Mouse (Mus musculus) lung, postnatal 4 days (tissue): ENCODE data around the gene Tbc1d1.

ENCODE experiments used
- DNase-seq, 2 experiments: peaks; one replicate each; pipeline ENCODE4 v3.0.0; 2021

Tbc1d1 gene

DNA sequence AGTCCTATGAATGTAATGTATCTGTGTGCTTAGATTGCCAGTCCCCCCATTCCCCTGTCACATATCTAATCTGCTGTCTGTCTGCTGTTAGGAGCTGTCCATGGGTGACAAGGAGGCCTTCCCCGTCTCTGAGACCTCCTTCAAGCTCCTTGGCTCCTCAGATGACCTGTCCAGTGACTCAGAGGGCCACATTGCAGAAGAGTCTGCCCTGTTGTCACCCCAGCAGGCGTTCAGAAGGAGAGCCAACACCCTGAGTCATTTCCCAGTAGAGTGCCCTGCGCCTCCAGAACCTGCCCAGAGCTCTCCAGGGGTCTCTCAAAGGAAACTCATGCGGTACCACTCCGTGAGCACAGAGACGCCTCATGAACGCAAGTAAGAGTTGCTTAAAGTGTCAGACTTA is 125.6 kb downstream of the Tbc1d1 start:
- DNase-seq = no peak

DNA sequence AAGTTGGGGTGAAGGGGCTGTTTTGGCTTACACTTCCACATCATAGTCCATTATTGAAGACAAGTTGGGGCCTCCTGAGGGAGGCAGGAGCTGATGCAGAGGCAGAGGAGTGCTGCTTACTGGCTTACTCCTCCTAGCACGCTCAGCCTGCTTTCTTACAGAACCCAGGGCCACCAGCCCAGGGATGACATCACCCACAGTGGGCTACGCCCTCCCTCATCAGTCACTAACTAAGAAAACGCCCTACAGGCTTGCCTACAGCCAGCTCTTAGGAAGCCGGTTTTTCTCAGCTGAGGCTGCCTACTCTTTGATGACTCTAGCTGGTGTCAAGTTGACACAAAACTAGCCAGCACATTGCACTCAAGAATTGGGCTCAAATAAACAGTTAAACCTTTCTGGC is 126.5 kb downstream of the Tbc1d1 start:
- no peak for DNase-seq

DNA sequence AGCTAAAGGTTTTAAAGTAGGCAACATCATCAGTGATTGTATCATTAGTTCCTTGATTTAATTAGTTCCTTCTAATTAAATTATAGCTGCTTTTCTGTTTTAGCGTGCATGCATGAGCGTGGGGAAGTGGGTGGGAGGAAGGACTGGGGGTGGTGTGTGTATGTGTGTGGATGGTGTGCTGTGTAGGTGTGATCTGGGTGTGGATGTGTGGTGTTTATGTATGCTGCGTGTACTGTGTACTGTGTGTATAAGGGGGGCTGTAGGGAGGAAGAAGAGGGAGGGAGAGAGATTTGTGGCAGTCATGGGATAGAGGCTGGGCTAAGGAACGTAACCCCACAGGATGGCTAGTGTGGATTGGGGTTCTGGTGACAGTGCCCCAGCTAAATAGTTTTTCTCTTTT is 129.2 kb downstream of the Tbc1d1 start:
- DNase-seq = no peak

DNA sequence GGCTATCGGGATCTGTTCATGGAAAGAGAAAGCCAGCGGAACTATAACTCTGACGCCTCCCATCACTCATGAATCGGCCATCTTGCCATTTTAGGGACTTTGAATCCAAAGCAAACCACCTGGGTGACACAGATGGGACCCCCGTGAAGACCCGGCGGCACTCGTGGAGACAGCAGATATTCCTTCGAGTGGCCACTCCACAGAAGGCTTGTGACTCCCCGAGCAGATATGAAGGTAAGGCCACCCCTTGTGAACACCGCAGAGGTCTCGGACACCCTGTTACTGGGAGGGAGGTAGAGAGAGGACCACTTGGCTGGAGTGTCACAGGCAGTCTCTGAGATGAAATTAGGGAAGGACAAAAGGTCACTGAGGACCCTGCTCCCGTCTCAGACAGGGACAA is 129.7 kb downstream of the Tbc1d1 start:
- DNase-seq = no peak

DNA sequence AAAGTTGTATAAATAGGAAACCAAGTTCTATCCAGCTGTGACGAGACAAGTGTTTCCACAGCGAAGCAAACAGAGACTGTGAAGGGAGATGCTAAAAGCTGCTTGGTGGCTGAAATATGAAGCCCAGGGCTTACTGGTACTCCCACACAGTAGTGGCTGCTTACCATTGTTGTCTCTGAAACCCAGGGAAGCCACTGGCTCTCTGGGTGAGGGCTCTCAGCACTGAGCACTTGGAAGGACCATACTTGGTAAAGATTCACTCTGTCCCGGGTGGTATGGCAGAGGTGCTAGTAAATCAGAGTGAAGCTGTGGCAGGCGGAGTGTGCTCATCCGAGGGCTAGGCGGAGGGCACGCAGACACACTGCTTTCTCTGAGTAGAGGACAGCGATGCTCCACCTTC is 131.2 kb downstream of the Tbc1d1 start:
- no peak for DNase-seq

DNA sequence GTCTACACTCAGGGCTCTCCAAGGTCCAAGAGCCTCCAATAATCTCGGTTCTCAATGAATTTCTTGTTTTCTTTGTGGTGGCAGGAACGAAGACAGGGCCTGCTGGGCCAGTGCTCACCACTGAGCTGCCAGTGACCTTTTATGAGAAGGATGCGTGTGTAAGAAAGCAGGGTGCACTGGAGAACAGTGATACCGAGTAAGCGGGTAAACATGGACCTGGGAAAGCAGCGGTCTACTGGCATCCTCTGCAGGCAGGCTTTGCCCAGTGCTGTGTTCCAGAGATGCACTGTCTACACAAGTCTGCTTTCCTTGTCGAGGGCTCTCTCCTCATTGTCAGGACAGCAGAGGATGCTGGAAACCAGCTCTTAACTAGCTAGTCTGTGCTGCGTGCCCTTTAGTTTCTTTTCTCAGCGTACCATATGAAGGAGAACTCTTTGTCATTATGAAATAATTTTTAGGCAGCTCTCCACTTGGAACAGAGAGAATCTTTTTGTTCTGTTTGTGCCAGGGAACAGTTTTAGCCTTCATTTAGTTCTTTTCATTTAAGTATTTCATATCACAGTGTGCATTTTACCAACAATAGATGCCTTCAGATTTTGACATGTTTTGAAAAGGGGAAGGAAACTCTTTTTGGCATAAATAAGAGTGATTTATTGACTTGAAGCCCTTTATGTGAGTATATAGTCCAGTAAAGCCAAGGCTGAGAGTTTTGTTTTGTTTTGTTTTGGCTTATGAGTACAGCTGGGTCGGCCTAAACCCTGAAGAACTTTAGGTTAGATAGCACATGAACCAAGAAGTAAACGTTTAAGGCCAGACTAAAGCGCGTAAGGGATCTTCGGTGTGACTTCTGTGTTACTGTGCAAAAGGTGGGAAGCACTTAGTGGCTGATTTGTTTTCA is 132.2 kb downstream of the Tbc1d1 start:
- no peak for DNase-seq

DNA sequence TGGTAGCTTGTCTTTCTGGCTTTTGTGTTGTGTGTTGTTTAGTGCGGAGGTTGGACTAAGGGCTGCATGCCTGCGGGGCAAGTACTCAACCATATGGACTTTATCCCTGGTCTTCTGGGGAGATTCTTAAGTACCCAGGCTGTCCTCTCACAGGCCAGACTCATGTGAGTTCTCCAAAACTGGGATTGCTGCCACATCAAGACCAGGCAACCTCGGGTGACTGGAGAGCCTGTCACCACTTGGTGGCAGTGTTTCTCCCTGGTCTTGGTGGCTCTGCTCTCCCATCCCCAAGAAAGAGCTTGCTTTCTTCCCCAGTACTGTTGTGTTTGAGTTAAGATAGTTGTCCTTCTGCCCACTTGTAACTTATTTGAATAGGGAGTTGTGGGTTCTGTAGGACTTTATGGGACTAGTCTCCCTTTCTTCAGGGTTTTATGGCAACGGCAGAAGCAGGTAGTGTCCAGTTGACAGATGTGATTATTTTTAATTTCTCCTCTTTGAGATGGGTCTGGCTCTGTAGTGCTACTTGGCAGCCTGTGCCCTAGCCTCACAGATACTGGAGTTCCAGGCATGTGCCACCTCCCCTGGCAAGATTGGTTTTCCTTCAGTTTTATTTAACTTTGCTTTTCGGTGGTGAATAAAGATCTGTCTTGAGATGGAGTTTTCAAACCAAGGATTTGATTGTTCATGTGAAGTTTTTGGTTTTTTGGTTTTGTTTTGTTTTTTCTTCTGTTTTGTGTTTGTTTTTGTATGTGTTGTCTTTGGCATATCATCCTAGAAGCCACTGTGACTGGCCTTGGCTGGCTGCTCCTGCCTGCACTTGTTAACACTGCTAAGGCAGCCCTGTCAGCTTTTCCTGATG is 133.3 kb downstream of the Tbc1d1 start:
- peak; percentile 88 to 90 for DNase-seq

DNA sequence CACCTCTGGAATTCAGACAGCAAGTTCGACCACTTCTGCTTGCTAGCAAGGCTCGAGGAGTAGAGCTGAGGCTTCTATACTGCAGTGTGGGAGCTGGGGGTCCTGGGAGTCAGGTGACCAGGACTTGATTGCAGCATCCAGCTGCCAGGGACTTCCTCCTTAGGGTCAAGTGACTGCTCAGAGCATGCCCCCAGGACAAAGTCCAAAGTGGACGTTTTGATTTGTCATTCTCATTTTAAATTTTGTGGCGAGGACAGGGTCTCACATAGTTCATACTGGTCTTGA is 133.9 kb downstream of the Tbc1d1 start:
- DNase-seq = no peak

DNA sequence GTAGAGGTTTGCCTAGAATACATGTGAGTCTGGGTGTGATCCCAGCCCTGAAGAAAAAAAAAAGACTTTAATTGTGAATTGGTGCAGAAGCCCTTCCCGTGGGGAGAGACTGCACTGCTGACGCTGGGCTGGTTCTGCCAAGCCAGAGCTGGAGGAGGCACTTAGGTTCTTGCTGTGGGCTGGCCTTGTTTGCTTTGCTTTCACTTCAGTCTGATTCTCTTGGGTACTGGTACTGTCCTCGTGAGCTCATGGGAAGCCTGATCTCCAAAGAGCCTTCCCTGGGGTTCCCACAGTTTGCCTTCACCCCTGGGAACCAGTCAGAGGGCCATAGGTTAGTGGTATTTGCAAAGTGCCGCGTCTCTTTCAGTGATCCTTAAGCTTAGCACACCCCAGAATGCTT is 135.6 kb downstream of the Tbc1d1 start:
- DNase-seq = peak in 1 of 2 experiments; percentile 45

DNA sequence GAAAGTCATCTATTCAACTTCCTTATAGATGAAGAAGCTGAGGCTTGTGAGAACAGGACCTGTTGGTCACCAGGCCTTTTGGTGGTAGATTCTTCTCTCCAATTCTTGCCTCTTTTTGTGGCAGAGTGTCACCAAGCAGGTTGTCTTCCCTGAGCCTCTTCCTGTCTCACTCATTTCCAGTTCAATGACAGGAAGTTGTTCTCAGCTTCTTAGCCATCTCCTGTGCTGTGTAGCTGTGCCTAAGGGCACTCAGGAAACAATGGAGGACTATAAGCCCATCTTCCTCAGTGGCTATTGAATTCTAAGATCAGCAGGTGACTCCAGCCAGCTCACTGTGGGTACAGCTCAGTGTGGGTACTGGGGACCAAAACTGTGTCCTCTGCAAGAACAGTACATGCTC is 139.5 kb downstream of the Tbc1d1 start:
- DNase-seq = no peak

DNA sequence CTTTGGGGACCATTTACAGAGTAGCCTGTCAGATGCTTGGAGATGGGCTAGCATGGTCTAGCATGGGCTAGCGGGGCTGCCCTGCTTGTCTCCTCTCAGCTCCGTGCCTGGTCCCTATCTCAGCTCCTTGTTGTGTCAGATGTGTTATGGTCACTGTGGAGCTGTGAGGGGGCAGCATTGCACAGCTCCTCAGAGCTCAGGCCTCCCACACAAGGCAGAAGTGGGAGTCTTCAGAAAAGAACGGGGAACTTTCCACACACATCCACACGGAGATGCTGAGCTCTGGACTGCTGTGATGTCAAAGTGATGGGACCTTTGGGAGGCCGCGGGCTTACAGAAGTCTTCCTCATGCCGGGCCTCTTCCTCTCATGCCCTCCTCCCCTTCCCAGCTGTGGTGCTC is 140.2 kb downstream of the Tbc1d1 start:
- no peak for DNase-seq

DNA sequence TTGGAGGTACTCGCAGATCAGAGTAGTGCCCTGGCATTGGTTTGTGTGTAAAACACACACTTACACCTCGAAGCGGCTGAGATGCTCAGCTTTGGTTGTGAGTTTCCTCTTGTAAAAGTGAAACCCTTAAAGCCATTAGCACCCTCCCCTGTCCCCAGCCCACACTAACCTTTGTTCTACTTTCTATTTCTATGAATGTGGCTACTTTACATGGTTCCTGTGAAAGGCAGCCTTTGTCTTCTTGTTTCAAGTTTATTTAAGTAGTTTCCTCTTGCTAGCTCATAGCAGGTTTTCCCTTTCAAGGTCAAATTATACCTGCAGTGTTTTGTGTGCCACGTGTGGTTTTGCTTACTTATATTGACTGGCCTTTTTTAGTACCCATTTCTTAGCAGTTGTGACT is 141.0 kb downstream of the Tbc1d1 start:
- DNase-seq = no peak

DNA sequence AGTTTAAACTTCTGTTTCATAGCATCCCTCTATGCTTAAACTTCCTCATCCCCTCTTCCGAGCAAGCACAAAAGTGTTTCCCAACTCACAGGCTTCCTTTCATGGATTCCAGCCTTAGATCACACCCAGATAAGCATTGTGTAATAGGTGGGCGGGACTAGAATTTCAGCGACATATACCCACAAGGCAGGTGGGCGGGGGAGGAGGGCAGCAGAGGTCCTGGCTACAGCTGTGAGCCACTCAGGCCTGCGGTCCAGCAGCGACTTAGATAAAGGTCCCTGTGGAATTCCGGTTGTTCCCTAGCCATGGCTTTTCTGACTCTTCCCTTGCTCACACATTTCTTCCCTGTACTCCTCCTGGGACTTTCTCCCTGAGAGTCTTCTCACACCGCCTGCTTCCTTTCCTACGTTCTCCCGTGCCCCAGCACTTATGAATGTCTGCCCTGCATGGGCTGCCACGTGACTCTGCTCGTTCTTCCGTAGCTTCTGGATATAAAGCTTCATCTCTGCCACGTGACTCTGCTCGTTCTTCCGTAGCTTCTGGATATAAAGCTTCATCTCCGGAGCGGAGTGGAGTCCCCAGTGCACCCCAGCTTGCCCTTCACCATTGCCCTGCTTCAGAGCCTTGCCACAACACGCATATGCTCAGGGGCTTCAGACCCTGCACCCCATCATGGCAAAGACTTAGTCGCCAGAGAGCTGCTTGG is 142.4 kb downstream of the Tbc1d1 start:
- DNase-seq = peak; percentile 74 to 76

DNA sequence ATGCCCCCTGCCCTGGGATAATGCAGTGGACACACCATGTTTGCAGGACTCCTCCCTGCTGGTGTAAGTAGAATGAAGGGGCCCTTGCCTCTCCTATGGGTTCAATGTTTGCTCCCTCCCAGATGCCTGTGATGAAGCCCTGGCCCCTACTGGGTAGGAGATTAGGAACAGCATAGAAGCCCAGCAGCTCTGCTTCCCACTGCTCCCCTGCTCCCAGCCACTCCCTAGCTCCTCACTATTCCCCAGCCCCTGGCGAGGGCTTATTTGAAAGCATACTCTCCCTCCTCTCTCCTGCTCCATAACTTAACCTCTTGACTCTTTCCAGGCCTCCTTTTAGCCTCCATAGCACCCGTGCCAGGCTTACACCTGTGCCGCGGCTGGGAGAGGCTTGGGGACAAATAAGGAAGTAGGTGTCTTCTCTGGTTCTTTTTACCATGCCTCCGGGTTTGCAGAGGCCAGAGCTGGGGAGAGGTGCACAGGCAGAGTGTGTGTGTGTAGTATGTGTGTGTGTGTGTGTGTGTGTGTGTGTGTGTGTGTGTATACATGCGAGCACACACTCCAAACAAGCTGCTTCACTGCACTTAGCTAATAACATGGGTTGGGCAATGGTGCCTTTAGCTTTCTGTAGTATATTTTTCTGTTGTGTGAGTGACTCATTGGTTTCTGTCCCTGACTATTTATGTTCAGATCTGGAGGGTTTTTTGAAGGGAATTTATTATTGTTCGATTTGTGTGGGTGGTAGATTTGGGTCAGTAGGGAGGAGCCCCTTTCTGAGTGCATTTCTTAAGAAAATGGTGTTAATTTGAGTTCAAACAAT is 143.6 kb downstream of the Tbc1d1 start:
- no peak for DNase-seq

DNA sequence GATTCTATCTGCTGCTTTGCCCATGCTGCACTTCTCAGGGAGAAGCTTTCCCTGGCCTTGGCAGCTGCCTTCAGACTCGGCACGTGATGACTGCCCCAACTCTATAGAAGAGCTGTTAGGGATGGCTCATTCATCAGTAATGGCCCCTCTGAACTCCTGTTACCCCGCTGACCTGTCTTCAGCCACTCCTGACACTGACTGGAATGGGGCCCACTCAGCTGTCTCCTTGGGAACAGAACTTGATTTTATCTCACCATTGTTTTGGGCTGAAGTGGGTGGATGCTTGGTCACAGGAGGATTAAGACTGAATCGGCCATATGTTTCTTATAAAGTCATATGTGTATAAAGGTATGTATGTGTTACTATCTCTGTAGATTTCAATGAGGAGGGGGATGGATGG is 145.1 kb downstream of the Tbc1d1 start:
- DNase-seq = no peak

DNA sequence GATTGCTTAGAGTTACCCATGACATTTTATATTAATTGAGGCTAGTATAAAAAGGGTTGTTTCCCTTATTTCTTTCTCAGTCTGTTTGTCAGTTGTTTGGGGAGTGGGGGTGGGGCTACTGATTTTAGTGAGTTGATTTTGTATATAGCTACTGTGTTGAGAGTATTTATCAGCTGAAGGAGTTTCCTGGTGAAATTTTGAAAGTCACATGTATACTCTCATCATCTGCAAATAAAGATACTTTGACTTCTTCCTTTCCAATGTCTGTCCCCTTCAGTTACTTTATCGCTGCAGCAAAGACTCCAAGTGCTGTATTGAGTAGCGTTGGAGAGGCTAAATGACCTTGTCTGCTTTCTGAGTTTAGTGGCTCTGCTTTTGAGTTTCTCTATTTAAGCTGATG is 151.2 kb downstream of the Tbc1d1 start:
- DNase-seq = no peak

DNA sequence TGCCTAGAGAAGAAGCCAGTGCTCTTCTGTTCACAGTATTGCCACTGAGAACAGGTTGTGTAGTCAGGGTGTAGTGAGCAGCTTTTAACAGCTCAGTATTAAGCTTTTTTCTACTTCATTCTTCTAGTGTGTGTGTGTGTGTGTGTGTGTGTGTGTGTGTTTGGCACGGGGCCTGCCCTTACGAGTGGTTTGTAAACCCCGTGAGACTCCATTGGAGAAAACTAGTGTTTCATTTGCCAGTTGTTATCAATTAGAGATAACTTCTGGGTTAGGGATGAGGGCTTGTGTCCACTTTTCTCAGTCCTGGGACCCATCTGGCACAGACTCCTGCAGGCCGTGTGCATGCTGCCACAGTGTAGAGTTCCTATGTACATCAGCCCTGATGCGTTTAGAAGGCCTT is 156.2 kb downstream of the Tbc1d1 start:
- no peak for DNase-seq

DNA sequence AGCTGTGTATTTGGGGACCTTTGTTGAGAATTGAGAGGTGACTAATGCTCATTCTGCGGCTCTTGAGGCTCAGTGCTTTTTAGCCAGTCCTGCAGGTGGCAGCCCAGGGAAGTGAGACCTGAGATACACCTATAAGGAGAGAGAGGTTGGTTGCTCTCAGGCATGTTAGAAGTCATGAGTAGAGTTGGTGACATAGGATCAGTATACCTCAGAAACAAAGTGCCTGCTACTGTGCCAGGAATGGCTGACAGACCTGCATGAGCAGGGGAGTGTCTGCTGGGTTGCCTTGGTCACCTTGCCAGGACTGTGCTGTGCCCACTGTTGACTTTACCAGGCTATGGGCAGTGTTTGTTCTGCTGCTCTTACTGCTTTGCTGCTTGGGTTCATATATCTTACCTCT is 157.4 kb downstream of the Tbc1d1 start:
- DNase-seq = peak in 1 of 2 experiments; percentile 44

DNA sequence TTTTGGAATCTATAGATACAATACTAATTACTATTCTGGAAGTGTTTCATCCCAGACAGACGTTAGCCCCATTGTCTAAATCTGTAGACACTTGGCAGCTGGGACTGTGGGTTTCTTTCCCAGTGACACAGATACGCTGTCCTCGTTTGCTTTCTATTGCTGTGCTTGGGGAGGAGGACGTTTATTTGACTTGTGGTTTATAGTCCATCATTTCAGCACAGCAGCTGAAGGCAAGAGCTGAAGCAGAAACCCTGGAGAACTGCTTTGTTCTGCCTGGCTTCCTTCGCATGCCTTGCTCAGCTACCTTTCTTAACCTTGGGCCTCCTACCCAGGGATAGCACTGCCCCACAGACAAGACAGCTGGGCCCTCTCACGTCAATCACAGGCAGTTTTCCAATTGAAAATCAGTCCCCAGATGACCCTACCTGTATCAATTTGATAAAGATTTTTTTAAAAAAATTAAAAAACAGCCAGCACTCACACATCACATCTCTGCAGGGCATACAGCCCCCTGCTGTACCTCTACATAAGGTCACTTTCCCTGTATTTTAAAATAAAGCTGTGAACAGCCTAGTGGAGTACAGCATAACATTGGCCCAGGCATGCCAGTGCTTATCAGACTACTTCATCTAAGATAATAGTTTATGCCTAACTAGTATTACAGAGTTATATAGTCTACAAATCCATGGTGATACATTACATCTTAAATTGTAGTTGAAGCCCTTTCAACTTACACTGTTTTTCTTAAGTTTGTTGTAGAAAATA is 158.4 kb downstream of the Tbc1d1 start:
- DNase-seq = no peak

DNA sequence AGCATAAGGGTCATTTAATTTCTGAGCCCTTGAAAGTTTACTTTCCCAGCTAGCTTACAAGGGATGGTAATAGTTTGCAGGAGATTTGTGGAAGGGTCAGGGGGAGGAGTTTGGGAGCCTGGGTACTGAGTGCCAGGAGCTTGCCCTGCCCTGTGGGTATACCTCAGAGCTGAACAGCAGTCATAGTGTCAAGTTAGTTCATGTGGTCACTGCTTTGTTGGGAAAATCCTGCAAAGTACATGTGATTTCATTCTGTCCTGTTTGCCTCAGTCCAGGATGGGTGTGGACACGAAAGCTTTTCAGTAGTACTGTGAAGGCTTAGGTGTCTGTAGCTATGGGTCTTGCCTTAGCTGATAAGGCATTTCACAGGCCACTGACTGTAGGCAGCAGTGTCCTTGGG is 159.0 kb downstream of the Tbc1d1 start:
- DNase-seq = no peak

DNA sequence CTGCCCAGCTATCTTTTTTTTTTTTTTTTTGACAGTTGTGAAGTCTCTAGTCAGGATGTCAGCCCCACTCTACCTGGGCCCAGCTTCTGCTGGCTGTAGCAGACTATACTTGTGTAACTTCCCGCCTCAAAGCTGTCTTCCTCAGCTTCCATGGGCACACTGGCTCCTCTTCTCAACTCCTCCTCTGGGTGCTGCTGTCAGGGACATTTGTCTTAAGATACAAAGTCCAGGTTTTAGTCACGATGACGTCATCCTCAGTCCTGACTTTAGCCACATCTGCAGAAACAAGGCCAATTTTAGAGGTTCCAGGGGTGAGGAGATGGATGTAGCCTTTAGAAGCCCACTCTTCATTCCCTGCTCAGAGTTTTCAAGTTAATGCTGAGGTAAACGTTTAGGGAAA is 167.2 kb downstream of the Tbc1d1 start:
- DNase-seq = no peak

DNA sequence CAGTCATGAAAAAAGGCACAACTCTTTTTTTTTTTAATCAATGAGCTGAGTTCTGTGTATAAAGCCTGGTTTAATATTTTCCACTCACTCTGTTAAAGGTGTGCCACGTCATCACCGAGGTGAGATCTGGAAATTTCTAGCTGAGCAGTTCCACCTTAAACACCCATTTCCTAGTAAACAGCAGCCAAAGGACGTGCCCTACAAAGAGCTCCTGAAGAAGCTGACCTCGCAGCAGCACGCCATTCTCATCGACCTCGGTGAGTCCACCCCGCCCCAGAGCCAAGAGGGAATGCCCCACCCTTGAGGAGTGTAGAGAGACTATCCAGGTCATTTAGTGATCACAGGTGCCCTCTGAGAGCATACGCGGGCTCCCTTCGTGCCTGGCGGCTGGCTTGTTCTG is 168.2 kb downstream of the Tbc1d1 start:
- no peak for DNase-seq
